Mouse (Mus musculus) liver, postnatal 0 days (tissue): ENCODE results near the gene Tnnt3.

Experiments used
- CTCF ChIP-seq: sonication (generic); IDR thresholded peaks from 2 replicates; pipeline ENCODE4 v1.5.1; 2016; ENCODE audit warnings: antibody characterized with exemption, low read depth
- EP300 ChIP-seq: IDR thresholded peaks from 2 replicates; pipeline ENCODE4 v1.6.1; 2016; ENCODE audit warnings: antibody characterized with exemption, low read depth, mild to moderate bottlenecking

- peak; percentile 76 for TF ChIP-seq CTCF
- no peak for TF ChIP-seq EP300
These were observed 11.2 kb upstream of the Tnnt3 start for GRCm38 (mm10) chr7:142487341-142487859.
